Mouse (Mus musculus) left cerebral cortex, adult 9 months (tissue): ENCODE measurements around the gene Dennd6a.

Source experiments
- DNase-seq, 2 experiments: peaks; one replicate each; pipeline ENCODE4 v3.0.0; 2022; ENCODE audit warnings: low spot score in 2 of 2

The Dennd6a gene

DNA sequence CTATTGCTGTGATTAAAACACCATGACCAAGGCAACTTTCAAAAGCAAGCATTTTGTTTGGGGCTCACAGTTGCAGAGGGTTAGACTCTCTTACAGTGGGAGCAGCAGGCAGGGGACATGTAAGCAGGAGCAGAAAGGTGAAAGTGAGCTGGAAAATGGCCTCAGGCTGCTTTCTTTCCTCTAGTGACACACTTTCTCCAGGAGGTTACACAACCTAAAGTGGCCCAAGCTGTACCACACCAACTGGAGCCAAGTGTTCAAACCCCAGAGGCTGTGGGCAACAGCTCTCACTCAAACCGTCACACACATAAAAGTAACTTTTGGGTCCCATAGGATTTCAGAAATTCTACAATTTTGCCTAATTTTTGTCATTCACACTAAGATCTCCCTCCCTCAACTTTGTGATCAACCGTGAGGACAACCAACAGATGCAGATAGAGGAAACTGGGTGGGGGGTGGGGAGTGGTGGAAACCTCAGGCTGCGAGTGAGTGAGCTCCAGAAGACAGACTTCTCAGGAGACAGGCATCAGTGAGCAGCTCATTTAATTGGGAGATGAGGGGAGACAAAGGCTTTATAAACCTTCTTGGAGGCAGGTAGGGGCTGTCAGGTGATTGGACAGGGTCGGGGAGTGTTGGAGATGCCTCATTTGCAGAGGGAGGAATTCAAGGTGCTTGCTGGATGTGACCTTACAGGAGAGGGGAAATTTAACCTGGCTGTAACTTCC lies 1.5 kb upstream of the Dennd6a start:
- DNase-seq, result no peak

DNA sequence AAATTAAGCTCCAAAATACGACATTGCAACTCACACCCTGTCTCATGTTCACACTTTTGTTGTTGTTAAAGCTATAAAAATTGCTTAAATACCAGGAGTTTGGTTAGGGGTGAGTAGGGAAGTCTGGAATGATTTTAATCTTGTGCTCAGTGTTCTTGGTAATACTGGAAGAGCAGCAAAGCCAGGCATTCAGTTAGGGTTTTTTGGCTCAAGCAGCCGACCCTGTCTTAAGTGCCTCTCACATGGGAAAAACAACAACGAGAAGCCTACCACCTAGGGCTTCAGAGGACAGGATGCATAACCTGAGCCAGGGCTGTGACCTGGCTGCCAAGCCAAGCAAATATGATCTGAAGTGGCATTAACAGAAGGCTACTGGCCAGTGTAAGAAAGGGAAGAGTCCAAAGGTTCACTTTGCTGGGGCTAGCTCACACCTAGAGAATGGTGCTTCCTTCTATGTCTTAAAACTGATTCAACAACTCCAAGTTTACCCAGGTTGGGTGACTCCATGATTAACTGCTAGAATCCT lies 2.7 kb downstream of the Dennd6a start:
- no peak for DNase-seq

GRCm38 (mm10) chr14:26578791-26579191 lies 5.1 kb downstream of the Dennd6a start:
- DNase-seq, result no peak

GRCm38 (mm10) chr14:26579346-26580343 lies 6.0 kb downstream of the Dennd6a start:
- DNase-seq, result peak; percentile 56 to 85

DNA sequence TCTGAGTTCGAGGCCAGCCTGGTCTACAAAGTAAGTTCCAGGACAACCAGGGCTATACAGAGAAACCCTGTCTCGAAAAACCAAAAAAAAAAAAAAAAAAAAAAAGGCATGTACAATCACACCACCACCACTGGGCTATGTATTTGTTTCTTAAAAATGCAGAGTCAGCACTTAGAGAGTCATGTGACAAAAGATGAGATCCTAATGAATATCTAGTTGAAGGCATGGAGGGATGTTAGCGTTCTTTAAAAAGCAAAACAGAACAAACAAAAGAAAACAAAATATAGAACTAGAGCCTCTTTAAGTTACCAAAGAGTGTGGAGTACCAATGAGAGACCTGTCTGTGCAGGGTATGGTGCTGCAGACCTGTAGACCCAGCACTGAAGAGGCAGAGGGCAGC lies 10.0 kb downstream of the Dennd6a start:
- no peak for DNase-seq

GRCm38 (mm10) chr14:26587116-26587515 lies 13.5 kb downstream of the Dennd6a start:
- no peak for DNase-seq

DNA sequence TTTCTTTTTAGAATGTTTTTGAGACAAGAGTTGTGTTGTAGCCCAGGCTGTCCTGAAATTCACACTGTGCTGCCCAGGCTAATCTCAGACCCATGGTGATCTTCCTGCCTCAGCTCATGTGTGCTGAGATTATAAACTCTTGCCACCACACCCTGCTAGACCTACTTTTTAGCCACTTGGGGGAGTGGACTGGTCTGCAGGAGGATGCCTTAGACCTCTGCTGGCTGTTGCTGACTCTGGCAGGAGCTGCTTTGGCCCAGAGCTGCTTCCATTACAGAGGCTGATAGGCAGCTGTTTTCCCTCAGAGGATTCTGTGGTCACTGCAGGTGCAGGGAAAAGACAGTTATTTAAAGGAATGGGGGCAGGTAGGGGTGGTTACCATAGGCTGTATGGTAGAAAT lies 17.7 kb downstream of the Dennd6a start:
- no peak for DNase-seq

DNA sequence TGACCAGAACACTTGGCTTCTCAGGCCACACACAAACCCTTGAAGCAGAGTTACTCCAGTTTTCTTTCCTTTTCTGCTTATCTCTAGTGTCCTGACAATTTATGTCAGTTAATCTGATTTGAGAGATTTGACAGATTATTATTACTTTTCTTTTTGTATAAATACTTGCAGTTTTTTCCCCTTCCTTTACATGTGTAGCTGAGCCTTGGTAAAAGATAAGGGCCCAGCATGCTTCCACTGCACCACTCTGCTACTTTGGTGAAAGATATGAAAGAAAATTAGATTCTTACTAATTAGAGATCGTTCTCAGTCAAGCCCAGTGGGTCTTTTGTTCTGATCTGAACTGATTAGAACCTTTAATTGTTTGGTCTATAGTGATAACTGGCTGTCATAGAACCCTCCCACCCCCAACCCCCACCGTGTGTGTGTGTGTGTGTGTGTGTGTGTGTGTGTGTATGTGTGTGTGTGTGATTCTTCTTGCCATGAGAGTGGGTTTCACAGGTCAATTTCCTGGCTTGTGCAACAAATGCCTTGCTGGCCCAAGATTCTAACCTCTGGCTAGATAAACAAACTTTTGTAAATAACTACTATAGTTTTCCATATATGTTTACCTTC lies 19.7 kb downstream of the Dennd6a start:
- no peak for DNase-seq

- DNase-seq, result no peak
Observed at GRCm38 (mm10) chr14:26595167-26595566, 21.5 kb downstream of the Dennd6a start.

DNA sequence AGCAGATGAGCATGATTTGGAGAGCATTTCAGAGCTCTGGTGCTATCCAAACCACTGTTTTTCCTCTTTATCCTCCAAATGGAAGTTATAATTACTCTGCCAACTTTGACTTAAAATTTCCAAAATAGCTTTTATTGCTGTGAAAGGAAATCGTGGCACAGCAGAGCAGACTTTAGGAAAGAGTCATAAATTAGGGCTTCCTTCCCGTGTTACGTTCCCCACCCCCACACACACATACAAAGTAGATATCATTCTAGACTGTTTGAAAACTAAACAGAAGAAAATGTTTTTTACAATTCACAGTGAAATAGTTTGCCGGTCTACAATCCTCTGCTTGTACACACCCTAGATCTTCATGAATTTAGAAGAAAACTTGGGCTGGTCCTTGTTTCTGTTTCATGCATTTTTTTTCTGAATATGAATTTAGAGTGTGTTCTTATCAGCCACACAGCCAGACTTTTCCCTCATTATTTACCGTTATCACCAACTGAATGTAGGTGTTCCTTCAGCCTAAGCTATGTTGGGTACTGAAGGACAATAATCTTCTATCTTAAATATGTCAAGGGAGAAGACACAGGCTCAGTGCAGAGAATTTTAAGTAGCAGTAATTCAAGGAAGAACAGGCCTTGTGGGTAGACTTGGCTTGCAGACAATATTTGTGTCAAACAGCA lies 22.2 kb downstream of the Dennd6a start:
- DNase-seq, result no peak

DNA sequence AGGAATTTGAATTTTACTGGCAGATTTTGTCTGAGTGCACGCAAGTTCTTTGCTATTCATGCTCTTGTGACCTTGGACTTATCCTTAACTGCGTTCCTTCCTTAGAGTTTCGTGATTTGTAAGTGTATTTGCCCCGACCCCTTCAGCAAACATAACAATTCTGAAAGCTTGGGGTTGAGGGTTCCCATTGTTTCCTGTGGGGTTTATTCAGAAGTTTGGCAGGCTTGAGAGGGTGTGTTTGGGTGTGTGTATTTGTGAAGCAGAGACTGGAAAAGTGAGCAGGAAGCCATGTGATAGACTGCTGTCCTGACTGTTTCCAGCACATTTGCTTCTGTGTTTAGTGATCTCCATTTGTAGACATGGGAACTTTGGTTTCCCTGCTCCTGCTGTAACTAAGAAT lies 31.7 kb downstream of the Dennd6a start:
- DNase-seq, result no peak

GRCm38 (mm10) chr14:26609674-26610073 lies 36.0 kb downstream of the Dennd6a start:
- DNase-seq, result no peak

- no peak for DNase-seq
Observed at GRCm38 (mm10) chr14:26610689-26611088, 37.0 kb downstream of the Dennd6a start.

- no peak for DNase-seq
Observed at GRCm38 (mm10) chr14:26625301-26625700, 51.6 kb downstream of the Dennd6a start.

DNA sequence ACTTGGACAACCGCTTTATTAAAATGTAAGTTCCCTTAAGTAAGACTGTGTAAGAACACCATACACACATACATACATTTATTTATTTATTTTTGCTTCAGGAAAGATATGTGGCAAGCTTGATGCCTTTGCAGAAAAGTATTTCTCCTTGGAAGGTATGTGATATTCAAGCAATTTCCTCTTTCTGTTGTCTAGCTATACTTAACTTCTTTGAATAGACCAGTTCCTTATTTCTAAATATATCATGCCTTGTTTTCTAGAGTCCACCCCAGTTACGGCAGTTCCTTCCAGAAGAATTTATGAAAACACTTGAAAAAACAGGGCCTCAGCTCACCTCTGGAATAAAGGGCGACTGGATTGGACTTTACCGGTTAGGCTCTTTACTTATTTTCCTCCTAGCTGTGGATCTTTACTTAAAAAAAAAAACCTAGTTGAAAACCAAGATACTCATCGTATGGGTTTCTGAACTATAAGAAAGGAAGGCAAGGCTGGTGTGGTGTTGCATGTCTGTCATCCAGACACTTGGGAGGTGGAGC lies 53.0 kb downstream of the Dennd6a start:
- DNase-seq, result no peak

- peak in 1 of 2 experiments; percentile 44 for DNase-seq
Observed at GRCm38 (mm10) chr14:26637025-26637850, 63.6 kb downstream of the Dennd6a start.

DNA sequence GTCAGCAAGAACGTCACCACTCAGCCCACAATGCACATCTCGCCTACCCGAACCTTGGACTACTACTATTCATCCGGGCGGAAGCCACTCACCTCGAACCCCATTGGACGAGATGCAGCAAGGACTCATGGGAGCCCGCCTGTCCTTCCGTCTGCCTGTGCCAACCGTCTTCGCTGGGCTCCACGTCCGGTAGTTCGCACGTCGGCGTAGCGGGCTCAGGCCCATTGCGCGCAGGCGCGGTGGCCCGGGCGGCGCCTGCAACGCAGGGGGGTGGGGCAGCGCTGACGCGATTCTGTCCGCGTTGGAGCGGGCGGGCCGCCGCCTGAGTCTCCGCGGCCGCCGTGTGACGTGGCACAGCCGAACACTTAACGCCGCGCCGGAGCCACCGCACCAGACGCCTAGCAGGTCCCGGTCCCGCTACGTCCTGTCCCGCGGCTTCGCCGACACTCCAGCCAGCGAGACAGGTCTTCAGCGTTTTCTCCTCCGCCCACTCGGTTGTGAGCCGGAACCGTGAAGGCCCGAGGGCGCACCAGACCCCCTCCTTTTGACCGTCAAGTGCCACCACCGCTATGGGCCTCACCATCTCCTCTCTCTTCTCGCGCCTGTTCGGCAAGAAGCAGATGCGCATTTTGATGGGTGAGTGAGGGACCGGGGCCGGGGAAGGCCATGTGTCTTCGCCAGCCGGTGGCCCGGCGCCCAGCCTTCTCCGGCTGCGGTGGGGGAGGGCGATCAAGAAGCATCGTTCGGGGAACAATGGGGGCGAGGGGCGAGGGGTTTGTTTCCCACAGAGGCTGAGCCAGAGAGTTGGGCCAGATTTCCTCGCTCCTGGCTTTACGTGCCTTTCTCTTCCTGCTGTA lies 64.4 kb downstream of the Dennd6a start, which contains the start of gene Arf4:
Gene Arf4 (plus strand): TSS at position 224 of the 857 bp plus-strand sequence.
- DNase-seq, result peak; percentile 98

DNA sequence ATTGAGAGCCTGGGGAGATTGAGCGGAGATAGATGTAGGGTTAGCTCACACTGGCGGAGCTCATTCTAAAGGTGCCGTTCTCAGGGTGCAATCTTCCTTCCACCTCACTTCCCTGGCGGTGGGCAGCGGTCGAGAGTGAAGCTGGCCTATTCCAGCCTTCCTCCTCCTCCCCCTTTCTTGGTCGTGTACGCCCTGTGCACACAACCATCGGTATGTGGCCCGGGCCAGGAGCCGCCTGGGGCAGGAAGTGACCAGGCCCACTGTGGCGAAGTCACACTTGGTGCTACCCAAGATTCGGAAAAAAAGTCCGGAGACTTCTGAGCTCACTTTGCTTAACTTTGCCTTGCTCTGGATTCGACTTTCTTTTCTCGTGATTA lies 65.0 kb downstream of the Dennd6a start:
- peak in 1 of 2 experiments; percentile 16 for DNase-seq

GRCm38 (mm10) chr14:26639251-26639650 lies 65.6 kb downstream of the Dennd6a start:
- no peak for DNase-seq
